Mouse (Mus musculus) kidney, adult 2 months (tissue): ENCODE measurements around the gene Pfdn5.

Source experiments
- CTCF ChIP-seq: fragments of 200-500 bp; conservative IDR thresholded peaks from 2 replicates; pipeline ENCODE4 v1.5.1; 2011; ENCODE audit warnings: low read depth, mild to moderate bottlenecking, control low read depth, low read length, moderate library complexity, mixed read lengths; ENCODE audit not compliant: insufficient read depth, insufficient read length
- POLR2A ChIP-seq: fragments of 200-500 bp; IDR thresholded peaks from one replicate; pipeline ENCODE4 v1.6.1; 2011; ENCODE audit warnings: low read depth, low read length, control low read depth

- TF ChIP-seq POLR2A (no peak), CTCF (no peak)
Observed at GRCm38 (mm10) chr15:102356501-102357325, 30.8 kb downstream of the Pfdn5 start.
